Mouse (Mus musculus) CD4-positive, CD25-positive, alpha-beta regulatory T cell, adult 2 months (primary cell): Measurements from ENCODE around the gene Top2a.

Source experiments
- DNase-seq: peaks from one replicate; pipeline ENCODE4 v3.0.0-alpha.2; 2012; ENCODE audit warnings: low read depth, low spot score

Gene Top2a

DNA sequence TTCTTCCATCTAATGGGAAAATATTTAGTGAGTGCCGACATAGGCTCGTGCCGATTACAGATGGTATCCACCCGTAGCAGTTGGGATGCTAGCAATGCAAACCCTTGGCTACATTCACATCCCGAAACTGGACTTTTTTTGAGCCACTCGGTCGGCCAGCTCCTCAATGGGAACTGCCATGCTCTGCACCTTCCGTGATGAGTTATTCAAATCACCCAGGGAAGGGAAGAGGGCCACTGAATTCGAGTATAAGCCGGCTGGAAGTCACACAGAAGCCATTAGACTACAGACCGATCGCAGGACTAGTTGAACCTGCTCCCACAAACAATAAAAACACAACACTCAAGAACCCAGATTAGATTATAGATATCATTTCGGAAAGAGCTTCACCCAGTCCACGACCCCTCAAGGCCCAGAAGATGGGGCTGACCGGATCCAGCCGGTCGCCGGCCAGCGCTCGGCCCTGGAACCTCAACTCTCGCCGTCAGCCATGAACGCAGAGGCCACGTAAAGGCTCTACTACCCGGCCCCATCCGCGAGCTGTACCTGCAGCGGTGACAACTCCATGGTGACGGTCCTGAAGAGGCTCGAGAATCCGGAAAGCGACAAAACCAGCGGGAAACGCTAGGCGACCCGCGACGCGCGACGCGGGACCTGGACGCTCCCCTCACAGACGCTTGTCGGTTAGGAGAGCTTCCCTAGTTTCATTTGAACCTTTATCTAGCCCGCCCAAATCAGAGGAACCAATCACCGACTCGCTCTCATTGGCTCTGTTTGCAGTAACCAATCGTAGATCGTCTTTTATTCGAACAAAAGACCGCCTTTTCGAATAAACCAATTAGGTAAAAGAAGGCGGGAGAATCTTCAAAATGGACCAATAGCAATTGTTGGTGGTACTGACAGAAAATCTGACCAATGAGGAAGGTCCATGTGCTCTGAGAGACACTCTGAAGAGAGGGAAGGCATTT lies at the start of gene Top2a:
Gene Top2a (minus strand): TSS at position 690 of the 968 bp plus-strand sequence.
- peak; percentile 95 for DNase-seq

GRCm38 (mm10) chr11:99073781-99074180 lies 49.8 kb upstream of the Top2a start:
- DNase-seq, result no peak

- no peak for DNase-seq
Observed at GRCm38 (mm10) chr11:99071866-99072265, 47.9 kb upstream of the Top2a start.

- DNase-seq, result no peak
Observed at GRCm38 (mm10) chr11:99068455-99068854, 44.5 kb upstream of the Top2a start.

DNA sequence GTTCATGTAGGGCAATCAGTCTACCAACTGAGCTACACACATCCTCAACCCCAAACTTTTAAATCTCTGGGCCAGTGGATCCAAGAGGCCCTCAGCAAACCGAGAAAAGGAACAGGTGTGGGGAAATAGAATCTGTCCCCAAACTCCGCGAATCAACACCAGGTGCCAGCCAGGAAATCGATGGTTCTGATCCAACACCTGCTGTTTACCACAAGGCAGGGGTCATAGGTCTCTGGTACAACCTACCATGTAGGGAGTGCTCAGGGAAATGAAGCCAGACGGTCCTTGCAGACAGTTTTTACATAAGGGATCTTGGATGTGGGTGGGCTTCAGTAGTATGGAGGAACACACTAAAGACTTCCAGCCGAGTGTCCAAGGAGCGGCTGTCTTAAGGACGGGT lies 43.6 kb upstream of the Top2a start:
- no peak for DNase-seq

- DNase-seq, result peak; percentile 91
Observed at GRCm38 (mm10) chr11:99065979-99066378, 42.0 kb upstream of the Top2a start.

DNA sequence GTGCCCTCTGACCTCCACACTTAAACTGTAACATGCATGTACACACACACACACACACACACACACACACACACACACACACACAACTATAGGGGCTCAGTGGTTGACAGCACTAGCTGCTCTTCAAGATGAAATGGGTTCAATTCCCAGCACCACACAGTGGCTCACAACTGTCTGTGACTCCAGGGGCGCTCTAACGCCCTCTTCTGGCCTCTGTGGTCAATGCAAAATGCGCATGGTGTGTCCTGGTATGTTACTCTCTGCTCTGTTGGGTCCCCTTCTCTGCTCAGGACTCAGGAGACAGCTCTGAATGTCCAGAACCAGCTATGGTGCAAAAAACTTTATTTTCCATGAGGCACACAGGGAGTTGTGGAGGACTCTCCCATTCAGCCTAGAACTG lies 41.4 kb upstream of the Top2a start:
- peak; percentile 30 for DNase-seq

DNA sequence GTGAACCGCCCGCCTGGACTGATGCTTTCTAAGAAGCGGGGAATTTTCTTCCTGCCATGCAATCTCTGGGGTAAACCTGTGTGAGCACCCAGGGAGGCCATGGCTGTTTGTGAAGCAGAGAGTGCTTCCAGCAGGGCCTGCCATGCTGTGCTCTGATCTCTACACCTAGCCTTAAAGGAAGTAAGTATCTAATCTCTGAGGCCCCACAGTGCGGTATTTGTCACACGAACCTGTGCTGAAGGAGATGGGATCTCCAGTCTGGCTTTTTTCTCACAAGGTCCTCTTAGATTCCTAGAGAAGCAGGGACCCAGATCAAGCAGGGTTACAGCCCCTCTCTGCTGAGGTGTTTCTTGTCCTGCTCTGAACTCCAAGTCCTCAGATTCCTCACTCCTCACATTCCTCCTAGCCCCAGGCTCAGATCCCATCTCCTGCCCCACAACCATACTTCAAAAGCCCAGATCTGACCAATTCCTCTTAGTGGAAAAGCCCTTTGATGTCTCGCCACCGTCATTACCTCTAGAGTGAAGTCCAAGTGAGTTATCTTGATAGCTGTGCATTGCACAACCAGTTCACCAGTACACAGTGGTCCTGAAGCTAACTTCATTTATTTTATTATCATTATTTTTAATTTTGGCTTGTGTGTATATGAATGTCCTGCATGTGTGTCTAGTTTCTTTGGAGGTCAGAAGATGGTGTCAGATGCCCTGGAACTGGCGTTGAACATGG lies 39.6 kb upstream of the Top2a start:
- peak; percentile 19 for DNase-seq

DNA sequence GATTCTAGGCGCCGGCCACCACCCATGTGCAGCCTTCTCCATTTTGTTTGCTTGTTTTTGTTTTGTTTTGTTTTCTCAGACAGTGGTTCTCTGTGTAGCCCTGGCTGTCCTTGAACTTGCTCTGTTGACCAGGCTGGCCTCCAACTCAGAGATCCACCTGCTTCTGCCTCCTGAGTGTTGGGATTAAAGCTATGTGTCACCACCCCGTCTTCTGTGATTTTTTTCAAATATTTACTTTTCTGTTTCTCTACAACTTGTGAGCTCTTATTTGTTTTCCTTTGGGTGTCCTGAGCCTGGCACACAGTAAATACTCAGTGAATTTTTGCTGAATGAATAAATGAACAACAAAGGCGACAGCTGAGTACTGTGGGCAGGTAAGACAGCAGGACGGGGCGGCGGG lies 38.7 kb upstream of the Top2a start:
- DNase-seq, result no peak

GRCm38 (mm10) chr11:99060435-99060834 lies 36.4 kb upstream of the Top2a start:
- no peak for DNase-seq

- no peak for DNase-seq
Observed at GRCm38 (mm10) chr11:99055571-99056452, 31.8 kb upstream of the Top2a start.

DNA sequence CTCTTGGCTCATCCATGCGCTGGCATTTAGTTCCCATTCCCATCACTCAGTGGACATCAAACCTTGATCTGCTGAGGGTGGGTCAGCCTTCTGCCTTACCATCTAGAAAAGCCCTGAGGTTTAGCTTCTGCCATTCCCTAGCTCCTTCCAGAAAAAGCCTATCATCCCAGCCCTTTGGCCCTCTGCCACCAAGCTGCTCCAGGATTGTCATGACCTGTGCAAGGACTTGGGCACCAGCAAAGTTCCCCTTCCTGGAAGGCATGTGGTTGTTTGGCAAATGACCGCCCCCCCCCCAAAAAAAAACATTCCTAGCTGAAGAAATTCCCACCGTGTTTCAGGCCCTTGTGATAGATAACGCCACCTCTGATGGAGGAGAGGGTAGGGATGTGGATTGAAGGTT lies 31.2 kb upstream of the Top2a start:
- no peak for DNase-seq

- no peak for DNase-seq
Observed at GRCm38 (mm10) chr11:99047643-99048042, 23.7 kb upstream of the Top2a start.

DNA sequence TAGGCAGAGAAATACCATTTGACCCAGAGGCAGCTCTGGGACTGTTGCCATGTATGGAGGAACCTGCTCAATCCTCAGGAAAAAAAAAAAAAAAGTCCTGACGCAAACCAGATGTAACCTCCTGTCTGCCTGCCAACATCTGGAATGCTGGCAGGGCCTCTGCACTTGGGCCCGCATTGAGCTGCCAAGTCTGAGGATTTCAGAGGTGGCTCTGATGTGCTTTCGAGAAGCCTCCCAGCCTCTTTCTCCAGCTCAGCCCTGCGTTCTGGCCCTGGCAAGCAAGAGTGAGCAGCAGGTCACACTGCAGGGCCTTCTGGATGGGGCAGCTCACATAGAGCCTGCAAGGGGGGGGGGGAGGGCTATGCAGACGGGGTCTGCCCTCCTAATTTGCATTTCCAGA lies 23.1 kb upstream of the Top2a start:
- no peak for DNase-seq

DNA sequence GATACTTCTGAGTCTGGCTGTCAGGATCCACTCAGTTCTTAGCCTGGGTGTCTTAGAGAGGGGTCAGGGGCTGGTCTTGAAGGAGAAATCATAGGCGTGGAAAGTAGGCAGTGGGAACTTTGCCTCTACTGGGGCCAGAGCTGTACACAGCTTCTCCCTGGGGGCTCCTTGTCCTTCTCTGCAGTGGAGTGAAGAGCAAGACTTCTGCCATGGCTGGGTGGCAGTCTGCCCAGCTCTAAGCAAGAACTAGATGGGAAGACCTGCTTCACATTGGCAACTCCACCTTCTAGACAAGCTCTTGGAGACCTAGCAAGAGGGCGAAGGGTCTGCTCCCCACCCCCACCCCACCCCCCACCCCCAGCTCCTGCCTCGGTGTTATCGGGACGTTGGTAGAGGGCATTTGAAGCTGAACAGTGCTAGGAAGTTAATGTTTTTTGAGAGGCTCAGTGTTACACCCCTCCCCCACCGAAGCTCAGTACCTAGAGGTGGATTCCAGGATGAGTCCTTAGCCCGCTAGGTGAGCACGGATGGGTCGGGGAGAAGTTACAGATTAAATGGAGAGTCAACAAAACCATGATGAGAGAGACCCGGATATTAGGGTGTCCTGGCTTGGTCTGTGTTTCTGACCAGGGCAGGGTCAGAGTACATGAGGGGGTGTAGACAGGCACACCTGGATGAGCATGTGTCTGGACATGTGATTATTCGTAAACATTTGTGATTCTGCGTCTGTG lies 21.3 kb upstream of the Top2a start:
- no peak for DNase-seq

GRCm38 (mm10) chr11:99044306-99044705 lies 20.3 kb upstream of the Top2a start:
- no peak for DNase-seq

- peak; percentile 19 for DNase-seq
Observed at GRCm38 (mm10) chr11:99043632-99044031, 19.6 kb upstream of the Top2a start.

DNA sequence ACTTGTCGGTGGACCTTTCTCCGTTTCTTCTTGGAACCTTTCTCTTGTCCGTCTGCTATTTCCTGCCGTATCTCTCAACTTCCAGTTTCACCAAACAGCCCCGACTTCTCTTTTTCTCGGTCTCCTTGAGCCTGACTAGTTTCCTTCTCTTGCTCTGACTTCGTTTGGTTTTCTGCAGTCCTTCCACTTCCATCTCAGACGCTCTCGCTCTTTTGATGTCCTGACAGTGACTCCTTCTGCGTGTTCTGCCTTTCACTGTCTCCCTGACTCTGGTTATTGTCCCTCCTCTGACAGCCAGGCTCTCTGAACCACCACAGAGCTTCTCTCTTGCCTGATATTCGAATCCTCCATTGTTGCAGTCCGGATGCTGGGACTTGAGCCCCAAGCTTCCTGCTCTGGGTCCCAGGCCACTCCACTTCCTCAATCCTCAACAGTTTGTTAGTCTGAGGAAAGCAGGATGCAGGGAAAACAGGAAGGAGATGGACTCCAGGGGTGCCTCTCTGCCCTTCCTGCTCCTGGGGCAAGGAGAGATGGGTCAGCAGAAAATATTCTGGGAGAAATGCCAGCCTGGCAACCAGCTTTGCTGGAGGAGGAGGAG lies 18.9 kb upstream of the Top2a start:
- peak; percentile 60 for DNase-seq

DNA sequence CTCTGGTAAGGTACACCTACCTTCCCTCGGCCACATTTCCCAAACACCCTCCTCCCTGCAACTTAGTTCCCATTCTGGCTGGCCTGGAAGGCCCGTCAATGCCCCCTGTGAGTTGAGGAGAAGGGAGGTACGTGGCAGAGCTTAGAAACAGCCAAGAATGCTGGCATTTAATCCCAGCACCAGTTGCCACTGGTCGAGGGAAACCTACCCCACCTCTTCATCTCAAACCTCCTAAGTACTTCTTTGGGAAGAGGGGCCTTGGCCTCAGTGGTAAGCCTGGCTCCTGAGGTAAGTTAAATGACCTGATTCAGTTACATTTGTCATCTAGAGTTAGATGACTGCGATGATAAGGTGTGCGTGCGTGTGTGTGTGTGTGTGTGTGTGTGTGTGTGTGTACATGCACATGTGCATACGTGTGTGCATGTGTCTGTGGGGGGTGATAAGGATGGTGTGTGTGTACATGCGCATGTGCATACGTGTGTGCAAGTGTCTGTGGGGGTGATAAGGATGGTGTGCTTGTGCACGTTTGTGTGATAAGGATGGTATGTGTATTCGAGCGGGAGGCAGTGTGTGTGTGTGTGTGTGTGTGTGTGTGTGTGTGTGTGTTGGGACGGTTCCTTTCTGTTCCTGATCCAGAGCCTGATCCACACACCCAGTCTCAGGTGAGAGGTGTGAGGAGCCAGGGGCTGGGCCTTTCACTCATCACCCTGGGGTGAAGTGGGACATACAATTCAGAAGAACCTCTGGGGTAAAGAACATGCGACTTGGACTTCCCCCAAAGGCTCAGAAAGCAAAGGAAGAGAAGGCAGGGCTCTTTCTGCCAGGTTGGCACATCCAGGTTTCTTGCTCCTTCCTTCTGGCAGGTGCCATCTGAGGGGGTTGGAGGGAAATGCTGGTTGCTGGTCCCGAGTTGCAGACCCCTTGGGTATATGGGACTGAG lies 18.1 kb upstream of the Top2a start:
- peak; percentile 55 for DNase-seq
